Mouse (Mus musculus): ENCODE data around the gene Farp1. TPM values are rescaled to one million over a fixed set of nuclear protein-coding genes. Genes with fewer than 3 reads are reported as not detected.

The Farp1 gene
- polyA plus RNA-seq (2014; fragmentation: Illumina TruSeq; extraction: RNeasy Lipid Tissue Mini Kit (QIAGEN cat#74804); ENCODE audit: low read depth, low replicate concordance), result 22.0 TPM

DNA sequence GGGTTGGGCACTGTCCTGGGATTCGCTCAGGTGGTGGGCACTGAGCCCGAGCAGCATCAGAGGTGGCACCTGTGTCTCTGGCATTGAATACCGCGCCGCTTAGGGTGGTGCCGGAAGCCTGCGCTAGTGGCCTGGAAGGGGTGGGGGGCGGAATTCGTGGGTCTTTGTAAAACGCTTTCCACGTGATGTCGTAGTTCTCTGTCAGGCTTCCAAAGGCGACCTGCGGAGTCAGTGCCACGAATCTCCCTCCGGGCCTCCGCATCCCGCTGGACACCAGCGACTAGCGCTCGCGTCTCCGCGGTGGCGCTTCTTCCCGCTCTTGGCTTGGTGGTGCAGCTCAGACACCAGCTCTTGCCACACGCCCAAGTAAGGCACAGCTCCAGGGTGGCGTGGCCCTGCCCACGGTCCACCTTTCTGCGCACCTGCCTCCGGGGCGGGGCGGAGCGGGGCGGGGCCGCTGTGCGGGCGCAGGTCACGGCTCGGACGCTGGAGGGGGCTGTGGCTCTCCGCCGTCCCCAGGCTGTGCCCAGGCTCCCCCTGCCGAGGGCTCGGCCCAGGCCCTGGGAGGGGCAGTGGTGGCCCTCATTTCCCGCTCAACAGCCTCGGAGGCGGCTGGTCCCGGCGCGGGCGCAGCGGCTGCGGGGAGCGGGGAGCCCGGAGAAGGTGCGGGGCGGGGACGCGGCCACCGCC, at the start of gene Farp1:
TSS of gene Farp1 (plus strand) at position 228 of the 690 bp plus-strand sequence.

Other genes starting within 250 kb of the Farp1 start
- 50.0 TPM for gene Ipo5, start 124.0 kb upstream of the Farp1 start, polyA plus RNA-seq (2014; fragmentation: Illumina TruSeq; extraction: RNeasy Lipid Tissue Mini Kit (QIAGEN cat#74804); ENCODE audit: low read depth, low replicate concordance)

Measured in adipose tissue, adult 10 weeks (tissue).